Mouse (Mus musculus) thymus, adult 2 months (tissue): Measurements from ENCODE around the gene Prkce. TPM values are rescaled to one million over a fixed set of nuclear protein-coding genes. Genes with fewer than 3 reads are reported as not detected.
"Not testable (repeated sequence)": the region's sequence is repeated elsewhere in the genome, so short reads cannot be mapped to it uniquely, and the experiment has no call there.

Experiments
- DNase-seq: peaks from one replicate; pipeline ENCODE4 v3.0.0; 2021
- H3K27ac ChIP-seq: fragments of 200-500 bp; 2 replicates; pipeline ENCODE4 v1.5.1; 2012; ENCODE audit warnings: low read length, control low read depth; ENCODE audit not compliant: control insufficient read depth, insufficient read depth
- H3K27me3 ChIP-seq: fragments of 200-500 bp; 2 replicates; pipeline ENCODE4 v1.6.1; 2012; ENCODE audit warnings: mild to moderate bottlenecking, low read length, moderate library complexity, mixed read lengths; ENCODE audit not compliant: control insufficient read depth, insufficient read depth
- H3K36me3 ChIP-seq: fragments of 200-500 bp; 2 replicates; pipeline ENCODE4 v1.6.1; 2012; ENCODE audit warnings: mild to moderate bottlenecking, low read length, moderate library complexity; ENCODE audit not compliant: control insufficient read depth, insufficient read depth
- H3K4me1 ChIP-seq: fragments of 200-500 bp; replicated peaks from 2 replicates; pipeline ENCODE4 v1.6.1; 2012; ENCODE audit warnings: low read length; ENCODE audit not compliant: control insufficient read depth, insufficient read depth
- H3K4me3 ChIP-seq: fragments of 200-500 bp; 2 replicates; pipeline ENCODE4 v1.5.1; 2012; ENCODE audit warnings: mild to moderate bottlenecking, low read length, control low read depth, moderate library complexity; ENCODE audit not compliant: control insufficient read depth, insufficient read depth
- CTCF ChIP-seq: fragments of 200-500 bp; IDR thresholded peaks from 2 replicates; pipeline ENCODE4 v1.5.1; 2012; ENCODE audit warnings: mild to moderate bottlenecking, control low read depth, low read length, moderate library complexity, borderline replicate concordance; ENCODE audit not compliant: control insufficient read depth, poor library complexity, insufficient read depth; ENCODE audit errors: extremely low read depth
- POLR2A ChIP-seq: fragments of 200-500 bp; IDR thresholded peaks from 2 replicates; pipeline ENCODE4 v1.6.1; 2012; ENCODE audit warnings: mild to moderate bottlenecking, low read length, control low read depth, moderate library complexity; ENCODE audit not compliant: control insufficient read depth, poor library complexity, insufficient read depth; ENCODE audit errors: extremely low read depth
- WGBS: fragments of 180-500 bp; shearing (Covaris S2); methylation state at CpG from one replicate; pipeline ENCODE4 v1.1.7; 2018; 5-methylcytosine and 5-hydroxymethylcytosine counted together
- polyA plus RNA-seq: library from polyadenylated mRNA; depleted of rRNA; stranded (reverse); fragments of >200 nt; gene quantifications from 2 replicates; pipeline ENCODE4 v1.2.3, GENCODE M21; 2012

Gene Prkce
- polyA plus RNA-seq, 1 experiment = 1.6 TPM

DNA sequence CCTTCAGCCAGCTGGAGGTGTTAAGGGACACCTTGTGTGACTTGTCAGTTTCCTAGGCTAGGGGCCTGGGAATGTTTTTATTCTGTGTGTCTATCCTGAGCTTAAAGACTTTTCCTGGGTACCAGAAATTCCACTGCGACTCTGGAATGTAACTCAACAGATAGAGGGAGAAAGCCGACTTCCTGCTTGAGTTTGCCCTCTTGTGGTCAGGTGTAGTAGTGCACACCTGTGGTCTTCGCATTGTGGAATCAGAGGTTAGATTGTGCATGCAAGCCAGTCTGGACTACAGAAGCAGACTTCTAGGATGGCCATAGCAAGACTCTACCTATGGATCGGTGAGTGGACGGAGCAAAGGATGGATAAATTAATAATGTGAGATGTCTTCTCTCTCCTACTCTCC lies 304.1 kb downstream of the Prkce start:
- no peak for TF ChIP-seq POLR2A
- TF ChIP-seq CTCF = no peak
- DNase-seq = peak; percentile 63

DNA sequence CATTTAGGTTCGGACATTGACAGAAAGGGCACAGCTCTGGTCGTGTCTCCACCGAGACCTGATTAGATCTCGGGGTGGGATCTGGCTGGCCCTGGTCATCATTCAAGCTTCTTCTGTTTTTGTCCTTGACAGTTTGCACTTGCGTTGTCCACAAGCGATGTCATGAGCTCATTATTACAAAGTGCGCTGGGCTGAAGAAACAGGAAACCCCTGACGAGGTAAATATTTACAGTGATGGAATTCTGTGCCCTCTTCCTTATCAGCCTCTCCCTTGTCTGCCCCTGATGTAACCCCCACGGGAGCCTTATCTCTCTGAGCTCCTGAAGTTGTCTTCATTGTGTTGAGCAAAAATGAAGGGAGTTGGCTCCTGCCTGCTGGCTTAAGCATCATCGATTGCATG lies 309.1 kb downstream of the Prkce start:
- Histone ChIP-seq H3K4me3 (no peak overlapping the region), H3K27me3 (no peaks in the 10 kb centered on the region), H3K36me3 (no peaks in the 10 kb centered on the region), H3K4me1 (no peaks in the 10 kb centered on the region), H3K27ac (no peak overlapping the region)
- DNase-seq = no peak
- 94% methylated on average over 10 of the region's 10 CpGs for WGBS
- TF ChIP-seq POLR2A (no peak), CTCF (no peak)

More for the DNA sequence above, 304.1 kb downstream of the Prkce start:
- no peak overlapping the region for H3K4me3 ChIP-seq
- H3K36me3 ChIP-seq = no peaks in the 10 kb centered on the region
- H3K4me1 ChIP-seq = no peaks in the 10 kb centered on the region
- 69% methylated on average over 5 of the region's 5 CpGs for WGBS
- H3K27ac ChIP-seq = no peak overlapping the region
- H3K27me3 ChIP-seq = no peaks in the 10 kb centered on the region

DNA sequence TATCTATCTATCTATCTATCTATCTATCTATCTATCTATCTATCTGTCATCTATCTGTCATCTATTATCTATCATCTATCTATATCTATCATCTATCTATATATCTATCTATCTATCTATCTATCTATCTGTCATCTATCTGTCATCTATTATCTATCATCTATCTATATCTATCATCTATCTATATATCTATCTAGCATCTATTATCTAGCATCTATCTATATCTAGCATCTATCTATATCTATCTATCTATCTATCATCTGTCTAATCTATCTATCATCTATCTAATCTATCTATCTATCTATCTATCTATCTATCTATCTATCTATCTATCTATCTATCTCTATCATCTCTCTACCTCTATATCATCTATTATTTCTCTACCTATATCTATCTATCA lies 309.8 kb downstream of the Prkce start:
- H3K4me1 ChIP-seq, H3K27ac ChIP-seq: not testable (repeated sequence)

DNA sequence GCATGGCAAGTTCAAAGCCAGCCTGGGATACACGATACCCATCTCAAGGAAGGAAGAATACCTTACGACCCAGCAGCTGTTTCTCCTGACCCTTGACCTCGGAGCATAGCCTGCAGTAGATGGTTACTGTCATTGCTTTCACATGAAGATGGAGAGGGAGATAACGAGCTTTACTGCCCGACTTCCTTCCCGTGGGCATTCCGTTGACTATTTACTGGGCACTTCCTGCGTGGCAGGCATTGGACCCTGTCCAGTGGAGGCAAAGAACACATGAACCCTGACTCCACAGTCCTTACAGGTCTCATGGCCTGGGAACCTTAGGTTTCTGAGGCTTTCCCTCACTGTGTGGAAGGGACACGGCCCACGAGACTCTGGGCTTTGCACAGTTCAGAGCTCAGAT lies 311.8 kb downstream of the Prkce start:
- H3K4me3 ChIP-seq = no peak overlapping the region
- H3K27me3 ChIP-seq = no peaks in the 10 kb centered on the region
- TF ChIP-seq POLR2A (no peak), CTCF (no peak)
- no peak for DNase-seq
- 56% methylated on average over 10 of the region's 10 CpGs for WGBS
- H3K4me1 ChIP-seq = no peaks in the 10 kb centered on the region
- no peak overlapping the region for H3K27ac ChIP-seq
- H3K36me3 ChIP-seq = no peaks in the 10 kb centered on the region

More for the DNA sequence above, 309.8 kb downstream of the Prkce start:
- H3K36me3 ChIP-seq, DNase-seq, H3K27me3 ChIP-seq, H3K4me3 ChIP-seq: not testable (repeated sequence)

DNA sequence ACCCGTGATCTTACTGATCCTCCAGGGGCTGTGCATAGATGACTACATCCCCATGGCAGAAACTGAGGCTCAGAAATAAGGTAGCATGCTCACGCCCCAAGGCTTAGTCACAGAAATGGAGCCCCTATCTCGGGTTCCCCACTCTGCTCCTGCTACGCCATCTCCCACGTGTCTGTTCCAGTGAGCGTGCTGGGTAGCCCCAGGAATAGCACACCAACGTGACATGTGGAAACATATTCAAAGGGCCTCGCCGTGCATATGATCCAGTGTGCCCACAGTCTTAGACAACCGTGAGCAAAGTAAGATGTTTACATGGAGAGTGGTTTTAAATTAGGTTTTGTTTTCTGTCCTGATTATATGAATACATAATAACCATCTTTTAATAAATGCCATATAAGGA lies 315.1 kb downstream of the Prkce start:
- H3K27me3 ChIP-seq = no peaks in the 10 kb centered on the region
- H3K36me3 ChIP-seq = no peaks in the 10 kb centered on the region
- no peak overlapping the region for H3K27ac ChIP-seq
- H3K4me3 ChIP-seq = no peak overlapping the region
- 95% methylated on average over 10 of the region's 10 CpGs for WGBS
- no peaks in the 10 kb centered on the region for H3K4me1 ChIP-seq
- TF ChIP-seq POLR2A (no peak), CTCF (no peak)
- no peak for DNase-seq

DNA sequence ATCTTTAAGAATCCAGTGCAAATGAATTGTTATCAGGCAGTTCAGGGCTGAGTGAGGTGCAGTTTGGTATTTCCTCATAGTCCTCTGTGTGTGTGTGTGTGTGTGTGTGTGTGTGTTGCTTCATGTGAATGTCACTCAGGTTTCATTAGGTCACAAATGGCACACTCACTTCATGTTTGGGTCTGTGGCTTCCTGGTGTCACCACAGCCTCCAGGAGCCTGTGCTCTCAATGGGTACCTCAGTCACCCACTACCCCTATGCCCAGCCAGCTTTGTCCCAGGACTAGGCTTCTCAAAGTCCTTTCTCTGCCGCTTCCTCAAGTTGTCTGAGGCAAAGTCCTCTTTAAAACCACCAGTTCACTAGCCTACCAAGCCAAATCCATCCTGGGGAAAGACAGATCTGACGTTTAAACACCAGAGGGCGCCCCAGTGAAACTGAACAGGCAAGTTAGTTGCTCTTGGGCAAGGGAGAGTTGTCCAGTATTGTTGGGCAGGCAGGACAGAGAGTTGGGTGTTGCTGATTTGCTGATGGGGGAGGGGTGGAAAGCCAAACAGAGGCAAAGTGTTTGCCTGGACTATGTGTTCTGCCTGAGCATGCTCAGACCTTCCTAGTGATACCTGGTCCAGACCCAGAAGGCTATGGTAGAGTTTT lies 316.6 kb downstream of the Prkce start:
- 4% methylated on average over 3 of the region's 3 CpGs for WGBS
- Histone ChIP-seq H3K4me3 (no peak overlapping the region), H3K27me3 (no peaks in the 10 kb centered on the region), H3K27ac (no peak overlapping the region), H3K4me1 (no peaks in the 10 kb centered on the region), H3K36me3 (no peaks in the 10 kb centered on the region)
- TF ChIP-seq POLR2A = no peak
- TF ChIP-seq CTCF = no peak
- peak; percentile 66 for DNase-seq

DNA sequence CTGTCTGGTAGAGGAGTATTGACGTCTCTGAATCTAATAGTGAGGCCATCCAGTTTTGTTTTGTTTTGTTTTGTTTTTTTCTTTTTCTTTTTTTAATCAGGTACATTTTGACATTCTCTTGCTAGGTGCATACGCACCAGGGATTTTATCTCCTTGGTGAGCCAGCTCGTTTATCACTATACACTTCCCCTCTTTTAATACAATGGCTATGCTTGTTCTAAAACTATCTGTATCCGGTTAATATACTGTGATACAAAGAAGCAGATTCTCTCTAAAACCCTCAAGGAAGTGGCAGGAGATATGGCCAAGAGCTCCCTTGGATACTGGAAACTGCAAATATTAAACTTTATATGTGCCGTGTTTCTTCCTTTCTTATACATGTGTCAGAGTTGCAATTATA lies 319.1 kb downstream of the Prkce start:
- Histone ChIP-seq H3K36me3 (no peaks in the 10 kb centered on the region), H3K27me3 (no peaks in the 10 kb centered on the region), H3K4me3 (no peak overlapping the region), H3K4me1 (no peaks in the 10 kb centered on the region), H3K27ac (no peak overlapping the region)
- TF ChIP-seq POLR2A = no peak
- TF ChIP-seq CTCF = no peak
- no peak for DNase-seq
- 96% methylated on average over 5 of the region's 5 CpGs for WGBS
